Mouse (Mus musculus): ENCODE data around the gene Apc2. TPM values are rescaled to one million over a fixed set of nuclear protein-coding genes. Genes with fewer than 3 reads are reported as not detected.
"Not testable (repeated sequence)": the region's sequence is repeated elsewhere in the genome, so short reads cannot be mapped to it uniquely, and the experiment has no call there.

Apc2 gene
- 5.0 and 5.2 TPM in 2 replicates for polyA plus RNA-seq (2015; fragmentation: Nextera tagmentation; extraction: Ambion mirVana)

DNA sequence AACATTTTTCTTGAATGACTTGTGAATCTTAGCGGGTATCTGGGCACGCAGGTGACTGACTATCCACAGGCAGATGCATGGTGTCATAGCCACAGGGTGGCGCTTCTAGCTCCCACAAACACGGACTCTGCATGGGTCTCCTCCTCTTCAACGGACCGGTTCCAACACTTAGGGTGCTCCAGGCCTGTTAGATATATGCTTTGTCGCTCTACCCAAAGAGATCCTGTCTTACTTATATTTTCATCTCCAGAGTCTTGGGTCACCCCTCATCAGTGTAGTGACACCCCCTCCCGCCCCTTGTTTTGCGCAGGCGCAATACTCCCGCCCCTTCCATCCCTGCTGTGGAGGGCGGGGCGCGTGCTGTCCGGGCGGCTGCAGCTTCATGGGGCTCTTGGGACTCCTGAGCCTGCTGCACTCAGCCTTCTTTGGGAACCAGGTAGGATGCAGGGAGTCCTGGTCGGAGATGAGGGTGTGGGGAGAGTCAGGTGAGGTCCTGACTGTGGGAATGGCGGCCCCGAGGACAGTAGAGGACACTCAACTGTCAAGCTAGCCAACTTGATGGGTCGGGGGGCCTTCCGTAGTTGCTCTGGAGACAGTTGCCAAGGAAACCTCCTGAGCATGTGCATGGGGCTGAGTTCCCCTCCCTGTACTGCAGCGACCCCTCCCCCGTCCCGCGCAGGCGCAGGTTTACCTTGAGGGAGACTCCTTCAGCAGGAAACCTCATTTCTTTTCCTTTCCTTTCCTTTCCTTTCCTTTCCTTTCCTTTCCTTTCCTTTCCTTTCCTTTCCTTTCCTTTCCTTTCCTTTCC, at the start of gene Apc2:
TSS of gene Apc2 (plus strand) at position 360 of the 808 bp plus-strand sequence.
- Histone ChIP-seq H3K4me1 (peaks cover 22% of the 10 kb centered on the region), H3K27me3 (replicated peaks) (peaks cover 35% of the 10 kb centered on the region), H3K9me3 (no peaks in the 10 kb centered on the region), H3K4me2 (peak within 1 kb of the TSS; percentile 70), H3K4me3 (replicated peaks) (peak within 1 kb of the TSS; percentile 40), H3K9ac (peak within 1 kb of the TSS; percentile 19; the same call in 1 of the 2 replicates), H3K27ac (0 out of 2 replicates have a peak within 1 kb of the TSS, but pooled peaks have one; percentile 51), H3K36me3 (peaks cover 10% of the 10 kb centered on the region)
- peak; percentile 50 for ATAC-seq (ENCODE audit: insufficient read depth, low FRiP score, low read depth)
- 1% methylated on average over 26 of the region's 26 CpGs for WGBS

DNA sequence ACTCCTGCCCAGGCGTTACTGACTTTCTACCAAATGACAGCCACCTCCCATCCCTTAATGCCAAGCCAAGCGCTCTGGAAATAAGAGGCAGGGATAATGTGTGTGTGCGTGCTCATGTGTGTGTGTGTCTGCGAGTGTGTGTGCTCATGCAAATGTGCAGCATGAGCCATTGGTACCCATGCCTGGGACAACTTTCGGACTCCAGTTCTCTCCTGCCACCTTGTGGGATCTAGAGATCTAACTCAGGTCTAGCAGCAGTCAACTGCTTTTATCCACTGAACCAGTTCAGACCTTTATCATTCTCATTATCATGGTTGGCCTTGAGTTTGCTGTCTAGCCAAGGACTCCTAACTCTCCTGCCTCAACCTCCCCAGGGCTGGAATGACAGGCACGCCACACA, 47.9 kb upstream of the Apc2 start:
- H3K4me2 ChIP-seq, result peak overlapping the region; percentile 71
- ATAC-seq (ENCODE audit: insufficient read depth, low FRiP score, low read depth), result no peak
- WGBS, result 49% methylated on average over 6 of the region's 6 CpGs

DNA sequence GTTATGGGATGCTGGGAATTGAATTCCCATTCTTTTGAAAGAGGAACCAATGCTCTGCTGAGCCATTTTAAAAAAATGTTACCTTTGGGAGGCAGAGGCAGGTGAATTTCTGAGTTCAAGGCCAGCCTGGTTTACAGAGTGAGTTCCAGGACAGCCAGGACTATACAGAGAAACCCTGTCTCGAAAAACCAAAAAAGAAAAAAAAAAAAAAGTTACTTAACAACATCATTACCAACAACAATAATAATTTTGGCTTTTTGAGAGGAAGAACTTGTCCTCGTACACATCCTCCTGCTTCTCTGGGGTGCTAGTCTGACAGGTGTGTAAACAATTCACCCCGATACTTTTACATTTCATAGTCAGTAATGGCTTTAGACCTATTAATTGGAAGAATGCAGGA, 47.3 kb upstream of the Apc2 start:
- Histone ChIP-seq H3K4me2 (peak overlapping the region; percentile 71), H3K4me1 (peaks cover 16% of the 10 kb centered on the region), H3K4me3 (replicated peaks) (peak overlapping the region; percentile 71), H3K36me3 (peaks cover 16% of the 10 kb centered on the region)
- WGBS, result 35% methylated on average over 3 of the region's 3 CpGs
- not testable (repeated sequence) for H3K27me3 ChIP-seq (replicated peaks); H3K9ac ChIP-seq; ATAC-seq (ENCODE audit: insufficient read depth, low FRiP score, low read depth); H3K9me3 ChIP-seq; H3K27ac ChIP-seq

More for the DNA sequence above, 47.9 kb upstream of the Apc2 start:
- H3K36me3 ChIP-seq, result peaks cover 19% of the 10 kb centered on the region
- H3K9ac ChIP-seq, result no peak overlapping the region
- no peak overlapping the region for H3K27ac ChIP-seq
- H3K4me3 ChIP-seq (replicated peaks), result no peak overlapping the region
- H3K4me1 ChIP-seq, result peaks cover 16% of the 10 kb centered on the region
- H3K27me3 ChIP-seq (replicated peaks), result no peaks in the 10 kb centered on the region
- H3K9me3 ChIP-seq, result no peaks in the 10 kb centered on the region

DNA sequence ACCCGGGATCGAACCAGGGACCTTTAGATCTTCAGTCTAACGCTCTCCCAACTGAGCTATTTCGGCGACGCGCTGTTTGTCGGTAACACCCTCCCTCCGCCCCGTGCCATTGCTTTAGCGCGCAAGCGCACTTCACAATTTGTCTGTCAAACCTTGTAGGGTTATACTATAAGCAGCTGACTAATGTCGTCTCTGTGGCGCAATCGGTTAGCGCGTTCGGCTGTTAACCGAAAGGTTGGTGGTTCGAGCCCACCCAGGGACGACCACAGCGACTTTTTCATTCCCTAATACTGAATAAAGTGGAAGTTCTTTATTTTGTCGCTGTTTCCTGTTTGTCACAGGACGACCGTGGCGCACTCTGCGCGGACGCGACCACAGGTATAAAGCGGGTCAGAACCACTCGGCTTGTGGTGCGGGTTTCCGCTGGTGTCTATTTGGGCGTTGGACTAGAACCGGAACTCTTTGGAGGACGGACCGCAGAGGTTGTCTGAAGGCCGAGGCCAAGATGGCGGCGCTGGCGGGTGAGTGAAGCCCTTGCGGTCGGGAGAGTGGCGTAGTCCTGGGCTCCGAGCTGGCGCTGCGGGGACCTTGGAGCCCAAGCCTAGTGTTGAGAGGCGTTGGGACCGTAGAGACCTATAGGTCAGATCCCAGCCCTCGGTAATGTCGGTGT, 46.7 kb upstream of the Apc2 start, which contains the start of gene Ndufs7:
TSS of gene Ndufs7 (plus strand) at position 151 of the 670 bp plus-strand sequence.
- Histone ChIP-seq H3K27ac (peak within 1 kb of the TSS; percentile 91), H3K9me3 (no peaks in the 10 kb centered on the region), H3K9ac (peak within 1 kb of the TSS; percentile 76), H3K4me2 (peak within 1 kb of the TSS; percentile 71), H3K36me3 (peaks cover 16% of the 10 kb centered on the region), H3K27me3 (replicated peaks) (no peaks in the 10 kb centered on the region), H3K4me3 (replicated peaks) (peak within 1 kb of the TSS; percentile 71), H3K4me1 (peaks cover 16% of the 10 kb centered on the region)
- ATAC-seq (ENCODE audit: insufficient read depth, low FRiP score, low read depth), result peak; percentile 88
- WGBS, result under 1% methylated on average over 53 of the region's 53 CpGs

DNA sequence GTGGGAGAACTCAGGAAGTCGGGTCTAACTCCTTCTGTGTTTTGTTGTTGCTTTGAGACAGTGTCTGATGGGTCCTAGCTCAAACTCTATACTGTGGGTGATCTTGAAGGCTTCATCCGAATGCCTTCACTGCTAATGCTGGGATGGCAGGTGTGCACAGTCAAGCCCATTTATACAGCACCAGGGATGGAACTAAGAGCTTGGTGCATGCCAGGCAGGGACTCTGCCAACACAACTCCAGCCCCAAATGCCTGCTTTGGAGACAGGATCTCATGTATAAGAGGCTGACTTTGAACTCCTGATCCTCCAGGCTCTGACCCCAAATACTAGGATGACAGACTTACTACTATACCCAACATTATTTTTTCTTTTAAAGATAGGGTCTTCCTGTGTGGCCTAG, 45.7 kb upstream of the Apc2 start:
- ATAC-seq (ENCODE audit: insufficient read depth, low FRiP score, low read depth), result no peak
- 36% methylated on average over 2 of the region's 2 CpGs for WGBS
- Histone ChIP-seq H3K9me3 (no peaks in the 10 kb centered on the region), H3K27me3 (replicated peaks) (no peaks in the 10 kb centered on the region), H3K4me2 (peak overlapping the region; percentile 71), H3K36me3 (peaks cover 18% of the 10 kb centered on the region), H3K27ac (peak overlapping the region; percentile 91; the same call in 1 of the 2 replicates), H3K4me1 (peaks cover 16% of the 10 kb centered on the region), H3K4me3 (replicated peaks) (peak overlapping the region; percentile 71), H3K9ac (peak overlapping the region; percentile 76)

DNA sequence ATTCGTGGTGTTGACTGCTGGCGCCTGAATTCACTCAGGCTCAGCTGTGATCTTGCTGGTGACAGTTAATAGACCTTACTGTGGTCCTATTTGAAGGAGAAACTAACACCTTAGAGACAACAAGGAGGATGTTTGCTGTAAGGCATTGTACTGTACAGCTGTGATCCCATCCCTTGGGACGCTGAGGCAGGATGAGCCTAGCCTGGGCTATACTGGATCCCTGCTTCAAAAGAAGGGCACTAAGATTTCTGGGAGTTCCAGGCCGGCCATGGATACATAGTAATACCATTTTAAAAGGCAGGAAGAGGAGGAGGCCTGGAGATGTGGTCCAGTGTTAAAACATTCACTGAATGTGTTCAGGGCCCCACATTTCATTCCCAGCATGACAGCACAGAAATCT, 45.2 kb upstream of the Apc2 start:
- H3K4me3 ChIP-seq (replicated peaks), result peak overlapping the region; percentile 71; the same call in 1 of the 2 replicates
- no peak for ATAC-seq (ENCODE audit: insufficient read depth, low FRiP score, low read depth)
- H3K27ac ChIP-seq, result no peak overlapping the region
- peak overlapping the region; percentile 71 for H3K4me2 ChIP-seq
- peaks cover 23% of the 10 kb centered on the region for H3K36me3 ChIP-seq
- no peaks in the 10 kb centered on the region for H3K9me3 ChIP-seq
- 77% methylated on average over 4 of the region's 4 CpGs for WGBS
- H3K27me3 ChIP-seq (replicated peaks), result no peaks in the 10 kb centered on the region
- H3K4me1 ChIP-seq, result peaks cover 16% of the 10 kb centered on the region
- H3K9ac ChIP-seq, result no peak overlapping the region

DNA sequence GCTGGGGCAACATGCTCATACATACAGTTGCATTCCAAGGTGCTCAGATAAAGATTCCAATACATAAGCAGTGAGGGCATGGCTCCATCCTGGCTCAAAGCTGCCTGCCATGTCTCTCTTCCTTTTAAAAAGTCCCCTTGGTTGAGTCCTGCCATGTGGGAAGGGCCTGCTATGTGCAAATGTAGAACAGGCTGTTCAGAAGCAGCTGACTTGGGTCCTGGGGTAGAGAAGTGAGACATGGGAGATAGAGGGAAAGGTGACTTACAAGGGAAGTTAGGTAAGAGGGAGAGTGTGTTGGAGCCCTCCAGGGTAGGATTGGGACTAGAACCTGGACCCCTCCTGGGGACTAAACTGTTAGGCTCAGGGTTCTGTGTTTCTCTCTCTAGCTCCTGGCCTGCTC, 43.8 kb upstream of the Apc2 start:
- ATAC-seq (ENCODE audit: insufficient read depth, low FRiP score, low read depth), result no peak
- no peaks in the 10 kb centered on the region for H3K9me3 ChIP-seq
- no peaks in the 10 kb centered on the region for H3K27me3 ChIP-seq (replicated peaks)
- no peak overlapping the region for H3K9ac ChIP-seq
- peaks cover 29% of the 10 kb centered on the region for H3K36me3 ChIP-seq
- peaks cover 16% of the 10 kb centered on the region for H3K4me1 ChIP-seq
- H3K27ac ChIP-seq, result no peak overlapping the region
- H3K4me2 ChIP-seq, result no peak overlapping the region
- H3K4me3 ChIP-seq (replicated peaks), result no peak overlapping the region

DNA sequence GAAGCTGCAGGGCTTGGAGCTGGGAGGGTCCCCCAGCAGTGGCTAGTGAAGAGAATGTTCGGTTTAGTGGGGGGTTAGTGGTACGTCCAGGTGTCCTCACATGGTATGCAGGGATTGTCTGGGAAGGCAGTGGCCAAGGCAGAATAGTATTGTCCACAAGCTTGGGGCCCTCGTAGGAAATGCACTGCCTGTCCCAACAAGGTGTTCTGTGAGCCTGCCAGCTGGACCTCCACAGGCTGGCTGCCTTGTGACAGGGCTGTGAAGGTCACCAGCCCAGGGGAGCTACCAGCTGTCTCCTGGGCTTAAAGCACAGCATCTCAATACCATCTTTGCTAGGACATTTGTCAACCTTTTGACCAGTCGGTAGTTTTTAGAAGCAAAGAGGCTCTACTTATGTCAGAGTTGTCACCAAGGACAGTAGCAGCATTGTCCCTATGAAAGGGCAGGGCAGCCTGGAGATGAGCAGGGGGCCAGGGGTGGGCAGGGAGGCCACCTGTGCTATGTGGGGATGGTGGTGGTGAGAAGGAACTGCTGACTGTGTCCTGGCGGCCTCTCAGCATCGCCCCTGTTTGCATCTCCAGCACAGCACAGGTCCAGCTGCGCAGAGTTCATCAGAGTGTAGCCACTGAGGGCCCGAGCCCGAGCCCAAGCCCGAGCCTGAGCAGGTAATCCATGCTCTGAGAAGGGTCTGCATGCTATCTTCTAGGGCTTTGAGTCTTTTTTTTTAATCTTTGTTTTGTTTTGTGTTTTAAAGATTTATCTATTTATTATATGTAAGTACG, 43.1 kb upstream of the Apc2 start:
- no peak for ATAC-seq (ENCODE audit: insufficient read depth, low FRiP score, low read depth)
- H3K27me3 ChIP-seq (replicated peaks), result no peaks in the 10 kb centered on the region
- H3K4me1 ChIP-seq, result peaks cover 16% of the 10 kb centered on the region
- no peak overlapping the region for H3K9ac ChIP-seq
- H3K27ac ChIP-seq, result no peak overlapping the region
- no peaks in the 10 kb centered on the region for H3K9me3 ChIP-seq
- peaks cover 32% of the 10 kb centered on the region for H3K36me3 ChIP-seq
- no peak overlapping the region for H3K4me3 ChIP-seq (replicated peaks)
- no peak overlapping the region for H3K4me2 ChIP-seq
- WGBS, result 92% methylated on average over 11 of the region's 11 CpGs

DNA sequence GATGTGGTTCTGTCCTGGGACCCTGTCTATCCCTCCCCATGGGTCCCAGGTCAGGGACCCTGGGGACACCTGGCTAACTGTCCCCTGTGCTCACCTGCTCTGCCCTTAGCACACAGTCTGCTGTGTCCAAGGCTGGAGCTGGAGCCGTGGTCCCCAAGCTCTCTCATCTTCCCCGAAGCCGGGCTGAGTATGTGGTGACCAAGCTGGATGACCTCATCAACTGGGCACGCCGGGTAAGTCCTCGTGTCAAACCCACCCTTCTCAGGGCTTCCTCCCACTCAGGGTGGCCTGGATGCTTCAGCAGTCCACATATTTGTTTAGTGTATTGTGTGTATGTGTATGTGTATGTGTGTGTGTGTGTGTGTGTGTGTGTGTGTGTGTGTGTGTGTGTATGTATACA, 42.2 kb upstream of the Apc2 start:
- H3K9me3 ChIP-seq, result no peaks in the 10 kb centered on the region
- no peak overlapping the region for H3K4me3 ChIP-seq (replicated peaks)
- H3K27me3 ChIP-seq (replicated peaks), result no peaks in the 10 kb centered on the region
- H3K36me3 ChIP-seq, result peaks cover 40% of the 10 kb centered on the region
- WGBS, result 77% methylated on average over 6 of the region's 6 CpGs
- no peak overlapping the region for H3K27ac ChIP-seq
- ATAC-seq (ENCODE audit: insufficient read depth, low FRiP score, low read depth), result no peak
- peaks cover 16% of the 10 kb centered on the region for H3K4me1 ChIP-seq
- no peak overlapping the region for H3K9ac ChIP-seq
- H3K4me2 ChIP-seq, result no peak overlapping the region

DNA sequence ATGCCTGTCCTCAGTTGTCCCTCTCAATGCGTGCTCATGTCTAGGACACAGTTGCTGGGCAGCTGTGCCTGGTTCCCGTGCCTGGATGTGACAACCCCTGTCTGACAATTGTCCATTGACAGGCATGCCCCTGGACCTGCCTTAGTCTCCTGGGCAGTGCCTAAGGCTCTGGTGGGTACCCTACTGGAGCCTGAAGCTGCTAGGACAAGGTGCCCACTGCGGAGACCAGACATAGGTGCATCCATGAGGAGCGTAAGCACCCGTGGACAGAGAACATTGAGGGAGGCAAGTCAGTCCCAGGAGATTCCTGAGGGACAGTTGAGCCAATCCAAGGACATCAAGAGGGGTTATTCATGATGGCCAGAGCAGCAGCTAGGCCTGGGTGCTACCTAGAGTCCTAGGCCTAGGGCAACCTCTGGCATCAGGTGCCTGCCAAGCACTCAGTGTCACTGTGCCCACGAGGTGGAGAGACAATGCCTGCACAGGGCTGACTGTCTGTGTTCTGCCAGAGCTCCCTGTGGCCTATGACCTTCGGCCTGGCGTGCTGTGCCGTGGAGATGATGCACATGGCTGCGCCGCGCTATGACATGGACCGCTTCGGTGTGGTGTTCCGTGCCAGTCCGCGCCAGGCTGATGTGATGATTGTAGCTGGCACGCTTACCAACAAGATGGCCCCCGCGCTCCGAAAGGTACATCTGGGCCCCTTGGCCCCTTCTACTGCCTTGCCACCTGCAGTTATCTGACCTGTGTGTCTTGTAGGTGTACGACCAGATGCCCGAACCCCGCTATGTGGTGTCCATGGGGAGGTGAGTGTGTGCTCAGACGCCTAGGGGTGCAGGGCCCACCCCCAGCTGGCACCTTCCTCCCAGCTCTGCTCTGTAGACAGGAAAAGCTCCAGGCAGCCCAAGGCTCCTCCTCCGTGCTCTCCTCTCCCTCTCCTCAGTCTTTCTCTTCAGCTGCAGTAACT, 41.2 kb upstream of the Apc2 start:
- H3K36me3 ChIP-seq, result peaks cover 43% of the 10 kb centered on the region
- H3K9me3 ChIP-seq, result no peaks in the 10 kb centered on the region
- no peak overlapping the region for H3K27ac ChIP-seq
- no peaks in the 10 kb centered on the region for H3K27me3 ChIP-seq (replicated peaks)
- no peak for ATAC-seq (ENCODE audit: insufficient read depth, low FRiP score, low read depth)
- peaks cover 23% of the 10 kb centered on the region for H3K4me1 ChIP-seq
- no peak overlapping the region for H3K4me3 ChIP-seq (replicated peaks)
- no peak overlapping the region for H3K9ac ChIP-seq
- no peak overlapping the region for H3K4me2 ChIP-seq
- 90% methylated on average over 26 of the region's 26 CpGs for WGBS
